Mouse (Mus musculus) forebrain, embryonic 12.5 days (tissue): ENCODE measurements around the gene Manba. TPM values are rescaled to one million over a fixed set of nuclear protein-coding genes. Genes with fewer than 3 reads are reported as not detected.
"Not testable (repeated sequence)": the region's sequence is repeated elsewhere in the genome, so short reads cannot be mapped to it uniquely, and the experiment has no call there.

Source experiments
- ATAC-seq: fragments of 200-750 bp; cut with Nextera tagmentation; 2 replicates; pipeline ENCODE4 v1.8.0; 2017; ENCODE audit warnings: moderate TSS enrichment; ENCODE audit not compliant: low FRiP score
- H3K27ac ChIP-seq: fragments of 300-500 bp; sonication (generic); 2 replicates; pipeline ENCODE4 v1.5.1; 2016; ENCODE audit warnings: mild to moderate bottlenecking
- H3K27me3 ChIP-seq: fragments of 300-500 bp; sonication (generic); 2 replicates; pipeline ENCODE4 v1.6.1; 2016; ENCODE audit warnings: mild to moderate bottlenecking
- H3K36me3 ChIP-seq: fragments of 300-500 bp; sonication (generic); replicated peaks from 2 replicates; pipeline ENCODE4 v1.6.1; 2016; ENCODE audit warnings: mild to moderate bottlenecking
- H3K4me1 ChIP-seq: fragments of 300-500 bp; sonication (generic); 2 replicates; pipeline ENCODE4 v1.6.1; 2016
- H3K4me2 ChIP-seq: fragments of 300-500 bp; sonication (generic); 2 replicates; pipeline ENCODE4 v1.6.1; 2016; ENCODE audit warnings: mild to moderate bottlenecking, moderate library complexity
- H3K4me3 ChIP-seq: fragments of 300-500 bp; sonication (generic); replicated peaks from 2 replicates; pipeline ENCODE4 v1.5.1; 2016; ENCODE audit warnings: mild to moderate bottlenecking
- H3K9ac ChIP-seq: fragments of 300-500 bp; sonication (generic); 2 replicates; pipeline ENCODE4 v1.6.1; 2016; ENCODE audit warnings: mild to moderate bottlenecking
- H3K9me3 ChIP-seq: fragments of 300-500 bp; sonication (generic); 2 replicates; pipeline ENCODE4 v1.6.1; 2016
- WGBS: fragments of 180-500 bp; shearing (Covaris S2); methylation state at CpG from one replicate; pipeline ENCODE4 v1.1.7; 2016; 5-methylcytosine and 5-hydroxymethylcytosine counted together
- polyA plus RNA-seq: library from polyadenylated mRNA; unstranded; fragments of >200 nt; fragmentation: Nextera tagmentation; extraction: Ambion mirVana; gene quantifications from 2 replicates; pipeline ENCODE4 v1.2.1, GENCODE M21; 2016

Manba gene
- polyA plus RNA-seq, 1 experiment from 2014 or later = 3.6 TPM

- Histone ChIP-seq H3K4me3 (no peak overlapping the region), H3K36me3 (no peaks in the 10 kb centered on the region), H3K27ac (no peak overlapping the region), H3K4me2 (no peak overlapping the region), H3K9ac (no peak overlapping the region), H3K4me1 (peaks cover 12% of the 10 kb centered on the region), H3K9me3 (no peaks in the 10 kb centered on the region), H3K27me3 (no peaks in the 10 kb centered on the region)
- no peak for ATAC-seq
- 95% methylated on average over 5 of the region's 5 CpGs for WGBS
Measured at GRCm38 (mm10) chr3:135515246-135515645, 29.8 kb downstream of the Manba start.

GRCm38 (mm10) chr3:135516891-135517290 is 31.5 kb downstream of the Manba start:
- H3K4me2 ChIP-seq = no peak overlapping the region

DNA sequence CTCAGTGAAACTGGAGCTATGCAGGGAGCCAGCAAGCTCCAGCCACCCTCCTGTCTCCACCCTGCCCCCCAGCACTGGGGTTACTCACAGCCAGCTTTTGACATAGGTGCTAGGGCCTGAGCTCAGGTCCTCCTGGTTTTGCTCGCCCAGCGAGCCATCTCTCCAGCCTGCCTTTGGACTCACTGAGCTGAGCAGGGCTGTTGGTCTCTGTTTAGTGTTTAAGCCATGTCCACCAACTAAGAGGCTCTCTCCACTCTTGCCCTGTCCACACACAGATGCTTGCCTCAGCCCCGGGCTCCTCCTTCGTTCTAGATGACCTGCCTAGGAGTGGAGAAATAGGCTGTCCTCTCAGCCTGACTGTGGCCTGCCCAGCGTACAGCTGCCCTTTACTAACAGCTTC is 33.5 kb downstream of the Manba start:
- H3K9ac ChIP-seq = no peak overlapping the region
- 84% methylated on average over 5 of the region's 5 CpGs for WGBS
- H3K4me3 ChIP-seq = no peak overlapping the region
- ATAC-seq = no peak
- H3K27me3 ChIP-seq = no peaks in the 10 kb centered on the region
- no peaks in the 10 kb centered on the region for H3K9me3 ChIP-seq
- no peak overlapping the region for H3K4me2 ChIP-seq
- H3K4me1 ChIP-seq = peaks cover 11% of the 10 kb centered on the region
- no peaks in the 10 kb centered on the region for H3K36me3 ChIP-seq
- H3K27ac ChIP-seq = no peak overlapping the region

More at GRCm38 (mm10) chr3:135516891-135517290, 31.5 kb downstream of the Manba start:
- no peak overlapping the region for H3K4me3 ChIP-seq
- no peaks in the 10 kb centered on the region for H3K27me3 ChIP-seq
- H3K4me1 ChIP-seq = peaks cover 12% of the 10 kb centered on the region
- H3K9me3 ChIP-seq = no peaks in the 10 kb centered on the region
- no peak overlapping the region for H3K27ac ChIP-seq
- no peaks in the 10 kb centered on the region for H3K36me3 ChIP-seq
- no peak overlapping the region for H3K9ac ChIP-seq
- peak; percentile 22; the same call in 1 of the 2 replicates for ATAC-seq
- WGBS = 69% methylated on average over 6 of the region's 6 CpGs

GRCm38 (mm10) chr3:135519584-135519983 is 34.2 kb downstream of the Manba start:
- Histone ChIP-seq H3K9me3 (no peaks in the 10 kb centered on the region), H3K36me3 (no peaks in the 10 kb centered on the region), H3K27me3 (no peaks in the 10 kb centered on the region), H3K27ac (no peak overlapping the region), H3K4me1 (peaks cover 11% of the 10 kb centered on the region), H3K9ac (no peak overlapping the region), H3K4me3 (no peak overlapping the region), H3K4me2 (no peak overlapping the region)
- 78% methylated on average over 6 of the region's 6 CpGs for WGBS
- ATAC-seq = no peak

GRCm38 (mm10) chr3:135521963-135522362 is 36.6 kb downstream of the Manba start:
- Histone ChIP-seq H3K9me3 (no peaks in the 10 kb centered on the region), H3K36me3 (no peaks in the 10 kb centered on the region), H3K27me3 (no peaks in the 10 kb centered on the region), H3K4me1 (peaks cover 8% of the 10 kb centered on the region), H3K4me2 (no peak overlapping the region), H3K9ac (no peak overlapping the region), H3K27ac (no peak overlapping the region), H3K4me3 (no peak overlapping the region)
- WGBS = 71% methylated on average over 4 of the region's 4 CpGs
- ATAC-seq = no peak

GRCm38 (mm10) chr3:135522618-135523355 is 37.4 kb downstream of the Manba start:
- H3K9ac ChIP-seq = no peak overlapping the region
- peaks cover 8% of the 10 kb centered on the region for H3K4me1 ChIP-seq
- no peak overlapping the region for H3K4me2 ChIP-seq
- no peak overlapping the region for H3K27ac ChIP-seq
- H3K4me3 ChIP-seq = no peak overlapping the region
- no peaks in the 10 kb centered on the region for H3K9me3 ChIP-seq
- WGBS = 67% methylated on average over 16 of the region's 16 CpGs
- no peaks in the 10 kb centered on the region for H3K27me3 ChIP-seq
- ATAC-seq = no peak
- no peaks in the 10 kb centered on the region for H3K36me3 ChIP-seq

GRCm38 (mm10) chr3:135524900-135525299 is 39.5 kb downstream of the Manba start:
- not testable (repeated sequence) for H3K27ac ChIP-seq, H3K4me1 ChIP-seq, ATAC-seq, H3K9ac ChIP-seq, H3K4me3 ChIP-seq, H3K9me3 ChIP-seq, H3K36me3 ChIP-seq, H3K4me2 ChIP-seq, H3K27me3 ChIP-seq
- 31% methylated on average over 2 of the region's 2 CpGs for WGBS

DNA sequence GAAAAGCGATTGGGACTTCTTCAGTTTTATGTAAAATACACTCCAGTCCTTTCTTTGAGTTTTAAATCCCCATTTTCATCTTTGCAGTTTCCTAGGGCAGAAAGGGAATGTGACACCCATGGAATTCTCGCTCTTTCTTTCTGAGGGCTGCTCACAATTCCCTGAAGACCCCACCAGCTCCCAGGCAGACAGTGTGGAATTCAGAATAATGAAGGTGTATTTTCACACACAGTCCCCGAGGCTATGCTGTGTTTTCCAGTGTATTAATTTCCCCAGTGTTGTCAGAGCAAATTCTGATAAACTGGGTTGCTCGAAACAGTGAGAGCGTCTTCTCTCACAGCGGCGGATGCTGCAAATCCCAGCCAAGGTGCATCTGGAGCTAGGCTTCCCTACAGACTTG is 44.3 kb downstream of the Manba start:
- H3K4me1 ChIP-seq = no peaks in the 10 kb centered on the region
- WGBS = 80% methylated on average over 7 of the region's 7 CpGs

DNA sequence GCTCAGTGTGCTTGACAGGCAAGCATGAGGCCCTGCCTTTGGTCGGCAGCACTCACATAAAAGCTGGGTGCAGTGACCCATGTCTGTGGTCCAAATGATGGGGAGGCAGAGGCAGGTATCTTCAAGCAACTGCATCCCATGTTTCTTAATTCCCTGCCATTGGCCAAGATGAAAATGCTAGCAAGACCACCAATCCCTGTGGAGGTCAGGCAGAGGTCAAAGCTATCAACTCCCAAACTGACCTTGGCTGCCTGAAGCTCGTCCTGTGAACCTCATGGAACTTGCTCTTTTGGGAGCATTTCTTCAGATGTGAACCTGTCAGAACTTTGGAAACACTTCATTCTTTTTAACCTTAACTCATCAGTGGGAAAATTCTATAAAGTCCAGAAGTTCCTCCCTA is 46.4 kb downstream of the Manba start:
- no peak overlapping the region for H3K4me2 ChIP-seq
- no peaks in the 10 kb centered on the region for H3K36me3 ChIP-seq
- H3K9ac ChIP-seq = no peak overlapping the region
- ATAC-seq = no peak
- no peak overlapping the region for H3K4me3 ChIP-seq
- no peaks in the 10 kb centered on the region for H3K4me1 ChIP-seq
- H3K27me3 ChIP-seq = no peaks in the 10 kb centered on the region
- H3K27ac ChIP-seq = no peak overlapping the region
- no peaks in the 10 kb centered on the region for H3K9me3 ChIP-seq
- 84% methylated on average over 2 of the region's 2 CpGs for whole genome bisulfite sequencing

More for the DNA sequence above, 44.3 kb downstream of the Manba start:
- H3K27ac ChIP-seq = no peak overlapping the region
- no peaks in the 10 kb centered on the region for H3K27me3 ChIP-seq
- no peaks in the 10 kb centered on the region for H3K9me3 ChIP-seq
- H3K4me3 ChIP-seq = no peak overlapping the region
- no peak for ATAC-seq
- H3K4me2 ChIP-seq = no peak overlapping the region
- H3K9ac ChIP-seq = no peak overlapping the region
- no peaks in the 10 kb centered on the region for H3K36me3 ChIP-seq

GRCm38 (mm10) chr3:135534103-135534502 is 48.7 kb downstream of the Manba start:
- 85% methylated on average over 4 of the region's 5 CpGs for WGBS
- Histone ChIP-seq H3K27me3 (no peaks in the 10 kb centered on the region), H3K4me2 (no peak overlapping the region), H3K4me3 (no peak overlapping the region), H3K9ac (no peak overlapping the region), H3K27ac (no peak overlapping the region), H3K4me1 (no peaks in the 10 kb centered on the region), H3K9me3 (no peaks in the 10 kb centered on the region), H3K36me3 (no peaks in the 10 kb centered on the region)
- ATAC-seq = no peak

GRCm38 (mm10) chr3:135546212-135546923 is 61.0 kb downstream of the Manba start:
- Histone ChIP-seq H3K9me3 (no peaks in the 10 kb centered on the region), H3K4me3 (no peak overlapping the region), H3K9ac (no peak overlapping the region), H3K4me1 (no peaks in the 10 kb centered on the region), H3K27me3 (no peaks in the 10 kb centered on the region), H3K4me2 (no peak overlapping the region), H3K36me3 (no peaks in the 10 kb centered on the region), H3K27ac (no peak overlapping the region)
- no peak for ATAC-seq
- 71% methylated on average over 13 of the region's 13 CpGs for WGBS

- no peaks in the 10 kb centered on the region for H3K9me3 ChIP-seq
- no peaks in the 10 kb centered on the region for H3K27me3 ChIP-seq
- no peak overlapping the region for H3K4me2 ChIP-seq
- 46% methylated on average over 8 of the region's 8 CpGs for WGBS
- H3K4me1 ChIP-seq = no peaks in the 10 kb centered on the region
- H3K36me3 ChIP-seq = no peaks in the 10 kb centered on the region
- ATAC-seq = no peak
- H3K9ac ChIP-seq = no peak overlapping the region
- no peak overlapping the region for H3K27ac ChIP-seq
- H3K4me3 ChIP-seq = no peak overlapping the region
Measured at GRCm38 (mm10) chr3:135547298-135547697, 61.9 kb downstream of the Manba start.

DNA sequence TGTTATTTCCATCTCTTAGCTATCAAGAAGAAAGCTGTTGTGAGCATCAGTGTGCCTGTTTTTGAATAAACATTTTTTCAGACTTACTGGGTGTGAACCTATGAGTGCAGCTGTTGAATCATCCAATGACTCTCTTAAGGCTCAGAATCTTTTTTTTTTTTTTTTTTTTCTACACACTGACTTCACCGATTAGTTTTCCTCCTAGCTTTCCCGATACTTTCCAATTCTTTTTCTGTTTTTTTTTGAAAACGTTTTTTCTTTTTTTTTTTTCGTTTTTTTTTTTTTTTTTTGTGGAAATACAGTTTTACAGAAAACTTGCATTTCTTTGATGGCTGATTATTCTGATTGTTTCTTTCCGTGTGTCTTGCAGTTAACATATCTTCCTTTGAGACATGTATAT is 67.5 kb downstream of the Manba start:
- H3K9me3 ChIP-seq = no peaks in the 10 kb centered on the region
- no peak overlapping the region for H3K4me3 ChIP-seq
- 82% methylated on average over 5 of the region's 5 CpGs for WGBS
- no peaks in the 10 kb centered on the region for H3K36me3 ChIP-seq
- no peak for ATAC-seq
- no peaks in the 10 kb centered on the region for H3K4me1 ChIP-seq
- no peak overlapping the region for H3K27ac ChIP-seq
- no peak overlapping the region for H3K9ac ChIP-seq
- H3K27me3 ChIP-seq = no peaks in the 10 kb centered on the region
- no peak overlapping the region for H3K4me2 ChIP-seq
